Mouse (Mus musculus) sigmoid colon, adult 10 weeks (tissue): ENCODE measurements around the gene Vmn1r54. TPM values are rescaled to one million over a fixed set of nuclear protein-coding genes. Genes with fewer than 3 reads are reported as not detected.

Experiments
- polyA plus RNA-seq: library from polyadenylated mRNA; stranded (reverse); fragments of 350-450 nt; fragmentation: Illumina TruSeq; extraction: RNeasy Lipid Tissue Mini Kit (QIAGEN cat#74804); gene quantifications from one replicate; pipeline ENCODE4 v1.2.3, GENCODE M21; 2014; ENCODE audit warnings: low read depth, low replicate concordance

The Vmn1r54 gene
- not detected for polyA plus RNA-seq

GRCm38 (mm10) chr6:90246000-90246399, at the start of gene Vmn1r54:
Gene Vmn1r54 (plus strand): TSS chr6:90246300.

GRCm38 (mm10) chr6:90202493-90202892, 43.6 kb upstream of the Vmn1r54 start, which contains the start of gene V1ra8:
Gene V1ra8 (plus strand): TSS chr6:90202793.

GRCm38 (mm10) chr6:90224338-90224737, 21.8 kb upstream of the Vmn1r54 start, which contains the start of gene Vmn1r53:
Gene Vmn1r53 (minus strand): TSS chr6:90224438.

GRCm38 (mm10) chr6:90300919-90301318, 54.8 kb downstream of the Vmn1r54 start, which contains the start of gene BC048671:
Gene BC048671 (plus strand): TSS chr6:90301219.

Other genes starting within 250 kb of the Vmn1r54 start
- not detected for gene Vmn1r47, start 230.2 kb upstream of the Vmn1r54 start, polyA plus RNA-seq
- not detected for gene Vmn1r48, start 209.5 kb upstream of the Vmn1r54 start, polyA plus RNA-seq
- gene Vmn1r49, start 167.8 kb upstream of the Vmn1r54 start, polyA plus RNA-seq, result not detected
- not detected for gene Vmn1r50, start 144.9 kb upstream of the Vmn1r54 start, polyA plus RNA-seq
- gene Vmn1r51, start 123.7 kb upstream of the Vmn1r54 start, polyA plus RNA-seq, result not detected
- not detected for gene Vmn1r52, start 71.5 kb upstream of the Vmn1r54 start, polyA plus RNA-seq
- not detected for gene V1ra8, start 43.5 kb upstream of the Vmn1r54 start, polyA plus RNA-seq
- not detected for gene Vmn1r53, start 21.9 kb upstream of the Vmn1r54 start, polyA plus RNA-seq
- gene BC048671, start 54.9 kb downstream of the Vmn1r54 start, polyA plus RNA-seq, result not detected
- not detected for gene Chst13, start 78.9 kb downstream of the Vmn1r54 start, polyA plus RNA-seq
- not detected for gene Uroc1, start 87.0 kb downstream of the Vmn1r54 start, polyA plus RNA-seq
- gene Zxdc, start 123.2 kb downstream of the Vmn1r54 start, polyA plus RNA-seq, result 10.2 TPM
- gene Cfap100, start 182.5 kb downstream of the Vmn1r54 start, polyA plus RNA-seq, result not detected
- gene Klf15, start 216.3 kb downstream of the Vmn1r54 start, polyA plus RNA-seq, result 0.98 TPM
- 8.2 TPM for gene Aldh1l1, start 240.1 kb downstream of the Vmn1r54 start, polyA plus RNA-seq